ENCODE assay signal across 8 mouse cellular contexts in the genomic region with DNA sequence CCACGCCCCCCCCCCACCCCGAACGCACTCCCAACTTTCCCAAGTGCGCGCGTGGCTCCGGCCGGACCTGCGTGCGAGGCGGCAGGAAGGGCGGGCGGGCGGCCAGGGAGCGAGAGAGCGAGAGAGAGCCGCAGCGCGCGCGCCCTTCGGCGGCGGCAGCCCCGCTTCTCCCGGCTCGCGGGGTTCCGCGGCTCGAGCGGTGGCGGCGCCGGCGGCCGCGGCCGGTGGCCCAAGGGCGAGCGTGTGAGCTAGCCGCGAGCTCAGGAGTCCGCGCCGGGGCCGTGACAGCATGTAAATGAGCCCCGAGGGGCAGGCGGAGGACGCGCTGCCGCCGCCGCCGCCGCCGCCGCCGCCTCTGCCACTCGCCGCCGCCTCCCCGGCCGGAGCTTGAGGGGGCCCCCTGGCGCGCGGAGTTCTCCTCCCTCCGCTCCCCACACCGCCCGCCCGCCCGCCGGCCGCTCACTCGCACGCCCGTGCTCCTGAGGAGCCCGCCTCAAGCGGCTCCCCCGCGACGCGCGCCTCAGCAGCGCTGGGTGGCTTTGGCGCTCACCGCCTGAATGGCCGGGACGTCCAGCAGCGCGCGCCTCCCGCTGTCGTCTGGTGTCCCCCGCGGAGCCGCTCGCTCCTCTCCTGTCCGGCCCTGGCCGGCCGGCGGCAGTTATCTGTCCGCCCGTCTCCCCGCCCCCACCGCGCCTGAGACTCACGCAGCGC. TPM values are rescaled to one million over a fixed set of nuclear protein-coding genes. Genes with fewer than 3 reads are reported as not detected.
DNase-seq lines count a peak whose midpoint lies in the region; ATAC-seq and TF ChIP-seq lines count a peak whose summit lies in the region.

No protein-coding gene starts in this region.

- no peaks in the 10 kb centered on the region for H3K36me3 ChIP-seq in kidney, adult 2 months (ENCODE audit: control insufficient read depth, insufficient read depth, low read length)
- no peaks in the 10 kb centered on the region for H3K36me3 ChIP-seq in liver, embryonic 15.5 days (replicated peaks)
- no peaks in the 10 kb centered on the region for H3K36me3 ChIP-seq in testis, adult 2 months (ENCODE audit: control insufficient read depth, insufficient read depth, low read length)

- 2% methylated on average over 39 of the region's 109 CpGs for WGBS in kidney, adult 2 months
- 23% methylated on average over 38 of the region's 109 CpGs for WGBS in liver, embryonic 15.5 days (ENCODE audit: insufficient replicate concordance)

- 0 out of 2 replicates have a peak, but pooled peaks cover 5% of the 10 kb centered on the region for H3K9me3 ChIP-seq in liver, embryonic 15.5 days (replicated peaks)

- peak overlapping the region; percentile 18; the same call in 1 of the 2 replicates for H3K9ac ChIP-seq in liver, embryonic 15.5 days

- peak overlapping the region; percentile 76 for H3K4me2 ChIP-seq in liver, embryonic 15.5 days

- TF ChIP-seq POLR2A in kidney, adult 2 months (IDR thresholded peaks at IDR 0.05; ENCODE audit: low read depth, low read length), result no peak
- TF ChIP-seq POLR2A in testis, adult 2 months (IDR thresholded peaks at IDR 0.05; ENCODE audit: control insufficient read depth, low read depth, low read length), result no peak

- H3K27me3 ChIP-seq in kidney, adult 2 months (replicated peaks; ENCODE audit: control insufficient read depth, insufficient read depth, low read length), result no peaks in the 10 kb centered on the region
- peaks cover 60% of the 10 kb centered on the region for H3K27me3 ChIP-seq in liver, embryonic 15.5 days
- no peaks in the 10 kb centered on the region for H3K27me3 ChIP-seq in testis, adult 2 months (ENCODE audit: control insufficient read depth, insufficient read depth, low read length)

- DNase-seq in left cerebral cortex, adult 11 months (ENCODE audit: low spot score), result peak; percentile 3
- DNase-seq in left cerebral cortex, adult 9 months (ENCODE audit: low spot score in 2 of 2), result no peak
- DNase-seq in embryo, embryonic 9.5 days (ENCODE audit: extremely low spot score), result peak; percentile 41
- peak; percentile 38 for DNase-seq in heart, adult 8-10 months (ENCODE audit: low spot score)
- DNase-seq in kidney, adult 2 months, result peak; percentile 74
- DNase-seq in neural tube, embryonic 10.5 days (ENCODE audit: extremely low spot score, low spot score), result peak; percentile 47

- H3K4me1 ChIP-seq in kidney, adult 2 months (ENCODE audit: control insufficient read depth, insufficient read depth, low read length), result 0 out of 2 replicates have a peak, but pooled peaks cover 4% of the 10 kb centered on the region
- H3K4me1 ChIP-seq in liver, embryonic 15.5 days (replicated peaks), result no peaks in the 10 kb centered on the region
- no peaks in the 10 kb centered on the region; the same call in 1 of the 2 replicates for H3K4me1 ChIP-seq in testis, adult 2 months (ENCODE audit: control insufficient read depth, insufficient read depth, low read length)

- no peak for TF ChIP-seq CTCF in kidney, adult 2 months (conservative IDR thresholded peaks at IDR 0.05; ENCODE audit: insufficient read depth, insufficient read length, low read depth, low read length)
- no peak for TF ChIP-seq CTCF in testis, adult 2 months (IDR thresholded peaks at IDR 0.05; ENCODE audit: control insufficient read depth, insufficient read depth, insufficient replicate concordance, low read depth, low read length)

- H3K27ac ChIP-seq in kidney, adult 2 months (ENCODE audit: insufficient read depth, low read depth, low read length), result peak overlapping the region; percentile 90
- 0 out of 2 replicates have a peak overlapping the region, but pooled peaks have one; percentile 19 for H3K27ac ChIP-seq in liver, embryonic 15.5 days (replicated peaks)
- H3K27ac ChIP-seq in testis, adult 2 months (ENCODE audit: control insufficient read depth, insufficient read depth, low read depth, low read length), result peak overlapping the region; percentile 74; the same call in 1 of the 2 replicates

- ATAC-seq in liver, embryonic 15.5 days (ENCODE audit: insufficient read depth), result peak; percentile 82

- H3K4me3 ChIP-seq in kidney, adult 2 months (ENCODE audit: insufficient read depth, low read depth, low read length), result peak overlapping the region; percentile 59
- peak overlapping the region; percentile 57 for H3K4me3 ChIP-seq in liver, embryonic 15.5 days (replicated peaks)
- H3K4me3 ChIP-seq in testis, adult 2 months (ENCODE audit: control insufficient read depth, low read depth, low read length), result peak overlapping the region; percentile 77

RNA-seq across cellular contexts. Expression of a gene that starts 1.5 kb away (rescaled TPM):
- 100 to 1,000 TPM; 121 to 152 (median 126) TPM for total RNA-seq in heart, adult 8-10 months (2022)
- polyA plus RNA-seq in kidney, adult 2 months (2012; rRNA removed), result 36.2 and 51.6 TPM in 2 replicates
- 18.1 and 19.9 TPM in 2 replicates for polyA plus RNA-seq in liver, embryonic 15.5 days (2015; fragmentation: Nextera tagmentation; extraction: Ambion mirVana)
- 9.9 and 11.3 TPM in 2 replicates for polyA plus RNA-seq in testis, adult 2 months (2012; rRNA removed)

Comparison
In these comparisons a context has a peak if more than half of its experiments do, and no peak if none do; other contexts are left out.
1. DNase-seq: peak in left cerebral cortex, adult 11 months (single experiment), embryo, embryonic 9.5 days (single experiment), heart, adult 8-10 months (single experiment), kidney, adult 2 months (single experiment) and neural tube, embryonic 10.5 days (single experiment); none in left cerebral cortex, adult 9 months (0 of 2).
2. H3K27ac ChIP-seq: peak in every context shown above with its lines; median percentile 90 in kidney, adult 2 months; 74 in testis, adult 2 months; 19 in liver, embryonic 15.5 days.
3. Peak in every context shown above with its lines, with median percentiles within 50 percentile points of each other: H3K4me3 ChIP-seq.